Mouse (Mus musculus) WW6 (cell line): ENCODE results near the gene Mup22.
"Not testable (repeated sequence)": the region's sequence is repeated elsewhere in the genome, so short reads cannot be mapped to it uniquely, and the experiment has no call there.

Experiments used
- DNase-seq: peaks from one replicate; pipeline ENCODE4 v3.0.0-alpha.2; 2013; ENCODE audit warnings: low read depth, low spot score

The Mup22 gene

GRCm38 (mm10) chr4:60821363-60821762 lies at the start of gene Mup22:
Mup22 (minus strand) TSS chr4:60821463.
- not testable (repeated sequence) for DNase-seq

GRCm38 (mm10) chr4:60840889-60841288 lies 19.6 kb upstream of the Mup22 start:
- DNase-seq: not testable (repeated sequence)
